Mouse (Mus musculus): ENCODE results near the gene Abhd5.

DNA sequence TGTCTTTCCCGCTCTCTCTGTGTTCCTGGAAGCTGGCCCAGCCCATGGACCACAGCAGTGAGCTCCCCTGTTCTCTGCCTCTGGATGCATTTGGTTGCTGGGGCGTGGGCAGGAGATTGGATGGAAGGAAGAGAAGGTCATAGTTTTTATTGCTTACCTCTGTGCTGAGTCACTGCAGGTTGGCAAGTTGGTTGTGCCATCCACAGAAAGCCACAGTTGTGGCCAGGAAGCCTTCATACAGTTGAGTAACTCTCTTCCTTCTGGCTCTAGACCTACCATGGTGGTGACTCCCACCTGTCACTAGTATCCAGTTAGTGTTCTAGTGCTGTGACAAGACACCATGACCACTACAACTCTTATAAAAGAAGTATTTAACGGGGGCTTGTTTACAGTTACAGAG lies 46.1 kb upstream of the Abhd5 start:
- TF ChIP-seq CTCF (conservative IDR thresholded peaks at IDR 0.05; ENCODE audit: insufficient read depth, insufficient read length, low read depth, low read length) (no peak), POLR2A (IDR thresholded peaks at IDR 0.05; ENCODE audit: low read depth, low read length) (no peak)

Measured in kidney, adult 2 months (tissue).